Mouse (Mus musculus) spleen, postnatal 10 days (tissue): Measurements from ENCODE around the gene Cdc42bpa.

ENCODE experiments used
- DNase-seq, 2 experiments: peaks; one replicate each; pipeline ENCODE4 v3.0.0; 2021 to 2022; ENCODE audit warnings: low spot score in 2 of 2

The Cdc42bpa gene

GRCm38 (mm10) chr1:180191651-180192220 is 231.5 kb downstream of the Cdc42bpa start:
- no peak for DNase-seq

GRCm38 (mm10) chr1:180192866-180193265 is 232.6 kb downstream of the Cdc42bpa start:
- DNase-seq, result no peak

GRCm38 (mm10) chr1:180193391-180193935 is 233.2 kb downstream of the Cdc42bpa start:
- no peak for DNase-seq

DNA sequence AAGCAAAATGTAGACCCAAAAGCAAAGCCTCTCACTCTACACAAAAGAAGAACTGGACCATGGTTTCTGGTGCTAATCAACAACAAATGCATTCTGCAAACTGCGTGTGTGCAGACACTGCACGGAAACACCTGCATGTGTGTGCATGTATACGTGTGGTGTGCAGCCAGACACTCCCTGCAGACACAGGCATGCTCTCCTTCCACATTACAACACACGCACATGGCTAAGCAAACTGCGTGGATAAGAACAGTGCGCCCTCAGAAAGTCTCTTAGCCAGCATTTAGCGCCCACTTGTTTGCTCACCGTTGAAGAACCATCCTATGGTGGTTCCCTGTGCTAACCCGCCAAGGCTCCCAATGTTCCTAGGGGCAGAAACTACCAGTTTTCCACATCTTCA is 233.8 kb downstream of the Cdc42bpa start:
- DNase-seq, result no peak

DNA sequence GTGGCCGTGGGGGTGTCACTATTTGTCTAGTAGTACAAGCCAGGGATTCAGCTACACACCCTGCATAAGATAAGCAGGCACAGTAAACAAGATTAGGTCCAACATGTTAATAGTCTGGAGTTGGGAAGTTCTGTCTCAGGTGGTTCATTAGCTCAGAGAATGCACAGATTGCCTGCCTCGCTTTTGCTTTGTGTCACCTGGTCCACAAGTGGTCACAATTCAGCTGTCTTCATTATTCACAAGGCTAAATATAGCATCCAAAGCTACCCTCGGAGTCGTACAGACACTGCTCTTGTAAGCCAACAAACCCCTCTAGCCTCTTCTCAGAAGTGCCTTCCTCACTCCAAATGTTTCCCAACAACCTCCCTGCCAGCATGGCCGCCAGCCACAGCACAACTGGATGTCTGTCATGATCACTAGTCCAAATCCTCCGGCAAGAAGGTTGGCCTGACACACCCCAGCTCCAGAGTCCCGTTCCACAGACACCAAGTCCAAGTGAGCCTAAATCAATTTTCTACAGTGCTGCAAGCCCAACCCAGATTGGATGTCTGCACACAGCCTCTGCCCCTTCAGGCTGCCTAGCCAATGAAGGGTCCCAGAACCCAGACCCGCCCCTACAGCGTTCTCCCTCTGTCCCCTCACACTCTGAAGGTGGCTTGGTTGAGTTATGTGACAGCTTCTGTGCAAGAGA is 234.7 kb downstream of the Cdc42bpa start:
- DNase-seq, result peak; percentile 23 to 56

DNA sequence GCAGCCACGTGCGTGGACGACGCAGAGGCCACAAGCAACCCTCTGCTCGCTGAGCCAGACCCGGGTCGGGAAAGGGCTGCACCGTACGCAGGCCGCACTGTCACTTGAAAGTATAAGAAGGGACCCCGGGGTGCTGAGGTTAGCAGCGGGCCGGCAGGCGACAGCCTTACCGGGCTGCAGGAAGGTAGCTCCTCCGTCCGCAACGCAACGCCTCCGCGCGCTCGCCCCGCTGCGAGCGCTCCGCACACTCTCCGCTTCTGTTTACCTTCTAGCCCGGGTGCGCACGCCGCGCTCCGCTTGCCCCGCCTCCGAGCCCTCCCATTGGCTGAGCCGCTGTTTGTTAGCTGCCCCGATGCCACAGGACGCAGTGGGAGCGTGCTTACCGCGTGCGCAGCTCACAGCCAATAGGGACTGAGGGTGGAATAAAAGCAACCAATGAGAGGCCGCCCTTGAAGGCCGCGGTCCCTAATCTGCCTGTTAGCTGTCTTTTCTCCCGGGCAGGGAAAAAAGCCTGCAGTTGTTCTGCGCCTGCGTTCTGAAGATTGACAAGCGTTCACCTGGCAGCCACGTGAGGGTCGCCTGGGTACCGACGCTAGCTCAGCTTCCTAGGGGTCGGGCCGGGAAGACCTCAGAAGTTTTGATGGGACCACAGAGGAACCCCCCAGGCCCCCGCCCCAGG is 235.6 kb downstream of the Cdc42bpa start:
- DNase-seq, result peak; percentile 92 to 98

GRCm38 (mm10) chr1:180196508-180196907 is 236.2 kb downstream of the Cdc42bpa start:
- DNase-seq, result no peak

DNA sequence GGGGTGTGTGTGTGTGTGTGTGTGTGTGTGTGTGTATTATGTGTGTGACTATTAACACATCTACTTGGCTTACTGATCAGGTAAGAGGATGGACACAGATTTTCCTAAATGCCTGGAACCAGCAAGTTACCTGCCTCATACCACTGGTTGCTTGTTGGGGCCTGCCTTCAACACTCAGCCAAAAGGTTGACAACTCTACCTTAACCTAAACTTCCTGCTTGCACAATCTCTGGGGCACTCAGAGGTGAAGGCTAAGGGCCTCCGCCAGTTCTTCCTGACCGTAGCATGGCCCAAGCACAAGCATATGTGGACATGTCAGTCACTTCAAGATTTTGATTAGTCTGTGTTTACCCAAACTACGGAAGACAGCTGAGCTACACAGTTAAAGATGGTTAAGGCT is 237.7 kb downstream of the Cdc42bpa start:
- no peak for DNase-seq

DNA sequence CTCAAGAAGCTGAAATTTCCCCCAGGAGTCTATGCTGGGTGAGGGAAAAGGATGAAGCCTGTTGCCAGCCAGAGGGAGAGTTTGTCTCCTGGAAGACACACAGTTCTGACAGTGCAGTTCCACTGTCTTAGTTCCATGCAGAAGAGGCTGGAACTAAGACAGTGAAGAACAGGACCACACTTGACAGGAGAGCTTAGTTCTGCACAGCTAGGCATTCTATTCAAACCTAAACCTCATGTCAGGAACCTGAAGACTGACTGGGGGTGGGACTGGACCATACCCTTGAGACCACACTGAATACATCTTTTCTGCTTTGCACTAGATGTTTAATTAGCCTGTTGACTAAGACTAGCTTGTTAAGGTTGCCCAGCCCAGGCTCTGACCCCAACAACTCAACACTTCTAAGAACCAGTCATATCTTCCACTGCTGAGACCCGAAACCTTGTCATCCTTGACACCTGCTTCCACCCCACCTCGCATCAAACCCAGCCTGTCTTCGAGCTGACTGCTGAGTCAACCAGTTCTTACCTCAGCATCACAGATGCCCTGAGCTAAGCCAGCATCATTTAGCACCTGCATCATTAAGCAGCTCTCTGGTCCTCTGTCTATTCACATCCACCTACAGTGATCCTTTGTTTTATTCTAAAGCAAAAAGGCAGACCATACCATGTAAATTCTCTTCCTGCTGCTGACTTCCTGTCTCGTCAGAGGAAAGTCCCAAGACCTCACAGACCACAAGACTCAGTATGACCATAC is 238.9 kb downstream of the Cdc42bpa start, which contains the start of gene Coq8a:
TSS of gene Coq8a (minus strand) at position 644 of the 756 bp plus-strand sequence.
- peak; percentile 16 to 29 for DNase-seq

GRCm38 (mm10) chr1:180199715-180200050 is 239.4 kb downstream of the Cdc42bpa start:
- DNase-seq, result no peak

GRCm38 (mm10) chr1:180200722-180201121 is 240.4 kb downstream of the Cdc42bpa start:
- no peak for DNase-seq

DNA sequence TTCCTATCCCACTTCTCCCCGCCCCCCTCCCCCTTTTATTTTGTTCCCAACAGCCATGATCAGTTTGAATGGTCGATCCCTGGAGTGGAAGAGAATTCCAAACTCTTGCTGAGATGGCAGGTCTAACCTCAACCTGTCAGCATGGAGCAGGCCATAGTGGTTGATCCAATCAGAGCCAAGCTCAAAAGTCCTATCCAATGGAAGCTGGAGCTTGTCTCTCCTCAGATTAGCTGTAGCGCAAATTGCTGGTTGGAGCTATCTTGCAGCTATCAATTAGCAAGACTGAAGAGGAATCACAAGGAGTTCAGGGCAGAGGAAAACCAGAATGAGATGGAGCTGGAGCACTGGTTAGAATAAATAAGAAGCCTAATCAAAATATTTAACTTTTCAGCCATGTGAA is 248.1 kb downstream of the Cdc42bpa start:
- no peak for DNase-seq

- DNase-seq, result no peak
Measured at GRCm38 (mm10) chr1:180210031-180210432, 249.8 kb downstream of the Cdc42bpa start.

DNA sequence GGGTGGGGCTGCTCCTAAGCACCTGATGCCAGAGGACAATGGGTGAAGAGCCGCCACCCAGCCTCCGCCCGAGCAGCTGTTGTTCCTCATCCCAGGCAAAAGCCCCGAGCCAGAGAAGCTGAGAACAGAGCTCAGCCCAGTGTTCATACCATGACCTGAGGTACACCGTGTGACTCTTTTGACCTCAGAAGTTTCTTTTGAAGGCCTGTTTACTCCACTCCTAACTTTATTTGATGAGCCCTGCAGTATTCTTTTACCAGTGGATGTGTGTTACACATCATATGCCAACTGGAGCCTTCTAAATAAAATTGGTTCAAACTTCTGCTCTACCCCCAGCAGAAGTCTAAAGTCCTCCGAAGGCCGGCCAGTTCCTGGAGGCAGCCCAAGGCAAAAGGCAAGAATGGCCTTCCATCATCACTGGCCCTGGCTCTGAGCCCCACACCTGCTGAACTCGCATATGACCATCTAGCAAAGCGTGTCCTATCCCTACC is 250.6 kb downstream of the Cdc42bpa start:
- DNase-seq, result no peak

DNA sequence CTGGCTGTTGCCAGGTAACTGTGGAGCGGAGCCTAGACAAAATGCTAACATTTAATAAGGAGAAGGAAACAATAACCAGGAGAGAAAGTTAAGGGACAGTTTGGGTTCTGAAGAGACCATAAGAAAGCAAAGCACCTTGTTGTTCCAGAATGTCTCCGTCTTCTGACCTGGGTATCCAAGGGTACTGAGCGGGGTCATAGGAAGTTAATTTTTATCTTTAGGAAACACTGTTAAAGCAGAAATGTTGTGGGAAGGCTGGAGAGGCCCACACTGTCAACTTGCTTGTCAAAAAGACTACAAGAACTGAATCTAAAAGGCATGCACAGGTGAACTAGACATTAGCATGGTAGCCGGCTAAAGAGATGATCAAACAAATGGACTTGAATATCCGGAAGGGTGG is 252.6 kb downstream of the Cdc42bpa start:
- no peak for DNase-seq

- peak; percentile 47 to 80 for DNase-seq
Measured at GRCm38 (mm10) chr1:180215044-180215443, 254.8 kb downstream of the Cdc42bpa start.
